Mouse (Mus musculus) retina, postnatal 1 day (tissue): ENCODE measurements at regions not wholly inside any gene's neighbourhood (a gene's known extent, or its start where the extent isn't known, plus 50 kb on each side); places are given as distances from the start of the nearest gene placed in this dataset.
A peak's percentile ranks its signal among the peaks of the same experiment; 100 is the strongest.

Experiments
- DNase-seq: peaks from one replicate; pipeline ENCODE4 v3.0.0-alpha.2; 2012

- peak; percentile 40 for DNase-seq
Measured at GRCm38 (mm10) chr10:105704472-105705235, 130.4 kb upstream of the Tmtc2 start.

GRCm38 (mm10) chr10:105693131-105693530 lies 118.9 kb upstream of the Tmtc2 start:
- DNase-seq = peak; percentile 66

DNA sequence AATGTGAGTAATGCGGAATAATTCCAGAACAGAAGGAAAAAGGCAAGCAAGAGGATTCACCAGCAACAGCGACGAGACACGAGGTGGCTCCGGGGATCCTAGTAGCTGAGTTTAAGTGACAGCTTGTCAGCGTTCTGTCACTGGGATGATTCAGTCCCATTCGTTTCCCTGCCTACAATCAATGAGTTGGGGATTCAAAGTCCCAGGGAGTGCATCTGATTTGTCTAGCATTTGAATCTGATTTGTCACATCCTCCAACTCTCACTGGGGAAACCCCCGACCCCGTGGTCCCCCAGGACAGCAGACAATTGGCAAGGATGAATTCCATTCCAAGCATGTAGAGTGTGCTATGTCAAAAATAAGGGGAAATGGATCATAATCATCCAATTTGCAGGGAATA lies 115.1 kb upstream of the Tmtc2 start:
- DNase-seq = no peak

- no peak for DNase-seq
Measured at GRCm38 (mm10) chr10:105688879-105689278, 114.6 kb upstream of the Tmtc2 start.

- no peak for DNase-seq
Measured at GRCm38 (mm10) chr10:105686876-105687275, 112.6 kb upstream of the Tmtc2 start.

- DNase-seq = no peak
Measured at GRCm38 (mm10) chr10:105679598-105679997, 105.3 kb upstream of the Tmtc2 start.

DNA sequence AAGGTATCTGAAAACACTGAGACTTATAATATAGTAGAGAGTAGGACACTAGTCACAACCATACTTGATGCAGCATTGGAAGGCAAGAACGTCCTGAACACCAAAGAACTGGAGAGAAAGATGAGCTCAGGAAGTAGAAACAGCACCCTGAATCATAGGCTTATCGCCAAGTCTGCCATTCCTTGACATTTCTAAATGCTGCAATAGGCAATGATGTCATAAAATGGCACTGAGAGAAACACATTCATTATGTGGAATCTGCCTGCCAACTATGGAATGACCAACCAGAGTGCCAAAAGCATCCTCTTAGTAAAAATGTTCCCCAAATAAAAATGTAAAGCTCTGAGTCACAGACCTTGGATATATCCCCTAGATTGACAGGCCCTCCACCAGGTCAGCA lies 92.7 kb upstream of the Tmtc2 start:
- DNase-seq = no peak

DNA sequence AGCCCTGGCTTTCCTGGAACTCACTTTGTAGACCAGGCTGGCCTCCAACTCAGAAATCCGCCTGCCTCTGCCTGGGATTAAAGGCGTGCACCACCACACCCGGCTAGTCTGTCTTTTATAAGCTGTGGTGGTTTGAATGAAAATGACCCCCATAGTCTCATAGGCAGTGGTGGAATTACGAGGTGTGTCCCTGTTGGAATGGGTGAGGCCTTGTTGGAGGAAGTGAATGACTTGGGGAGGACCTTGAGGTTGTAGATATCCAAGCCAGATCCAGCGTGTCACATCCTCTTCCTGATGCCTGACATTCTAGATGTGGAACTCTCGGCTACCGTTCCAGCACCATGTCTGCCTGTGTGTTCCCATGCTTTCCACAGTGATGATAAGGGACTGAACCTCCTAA lies 86.5 kb upstream of the Tmtc2 start:
- no peak for DNase-seq

DNA sequence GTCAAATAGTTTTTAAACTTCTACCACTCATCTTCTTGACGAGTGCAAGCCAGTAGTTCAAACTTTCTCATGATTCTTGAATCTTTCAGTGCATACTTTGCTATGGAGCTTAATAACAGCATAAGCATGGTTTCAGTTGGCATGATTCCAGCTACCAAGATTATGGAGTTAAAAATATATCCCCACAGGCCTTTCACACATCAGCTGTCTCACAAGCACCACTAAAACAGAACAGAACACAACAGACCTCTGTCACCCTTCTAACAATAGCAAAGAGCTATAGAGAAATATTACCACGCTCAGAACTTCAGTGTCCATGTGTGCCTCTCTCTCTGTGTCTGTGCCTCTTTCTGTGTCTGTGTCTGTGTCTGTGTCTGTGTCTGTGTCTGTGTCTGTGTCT lies 82.5 kb upstream of the Tmtc2 start:
- no peak for DNase-seq

DNA sequence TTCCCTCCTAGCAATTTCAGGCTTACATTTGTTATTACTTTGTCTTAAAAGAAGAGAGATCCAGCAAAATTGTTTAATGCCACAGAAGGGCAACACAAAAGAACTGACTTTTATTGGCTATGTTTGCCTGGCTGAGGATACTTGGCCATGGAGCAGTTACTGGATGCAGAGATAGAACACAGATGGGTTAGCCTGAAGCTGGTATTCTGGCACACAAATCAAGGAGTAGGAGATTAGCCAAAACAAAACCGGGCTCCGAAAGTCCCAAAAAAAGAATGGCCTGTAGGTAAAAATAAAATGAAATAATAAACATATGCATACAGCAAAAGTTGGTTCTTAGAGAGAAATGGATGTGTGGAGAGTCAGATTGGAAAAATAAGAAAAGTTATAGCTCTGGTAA lies 78.2 kb upstream of the Tmtc2 start:
- no peak for DNase-seq

- DNase-seq = peak; percentile 81
Measured at GRCm38 (mm10) chr10:105639011-105639451, 64.8 kb upstream of the Tmtc2 start.

GRCm38 (mm10) chr10:105638500-105638899 lies 64.2 kb upstream of the Tmtc2 start:
- DNase-seq = peak; percentile 49

GRCm38 (mm10) chr10:105626842-105627241 lies 52.6 kb upstream of the Tmtc2 start:
- no peak for DNase-seq

- DNase-seq = no peak
Measured at GRCm38 (mm10) chr10:105625324-105625950, 51.2 kb upstream of the Tmtc2 start.
